Mouse (Mus musculus) heart, adult 2 months (tissue): ENCODE data around the gene Aunip.

Experiments used
- CTCF ChIP-seq: fragments of 200-600 bp; IDR thresholded peaks from 2 replicates; pipeline ENCODE4 v1.8.1; 2022; ENCODE audit warnings: antibody characterized with exemption, mild to moderate bottlenecking, moderate library complexity
- EP300 ChIP-seq: fragments of 200-500 bp; IDR thresholded peaks from 2 replicates; pipeline ENCODE4 v1.6.1; 2011; ENCODE audit warnings: low read depth, low read length, control low read depth; ENCODE audit not compliant: insufficient read depth

DNA sequence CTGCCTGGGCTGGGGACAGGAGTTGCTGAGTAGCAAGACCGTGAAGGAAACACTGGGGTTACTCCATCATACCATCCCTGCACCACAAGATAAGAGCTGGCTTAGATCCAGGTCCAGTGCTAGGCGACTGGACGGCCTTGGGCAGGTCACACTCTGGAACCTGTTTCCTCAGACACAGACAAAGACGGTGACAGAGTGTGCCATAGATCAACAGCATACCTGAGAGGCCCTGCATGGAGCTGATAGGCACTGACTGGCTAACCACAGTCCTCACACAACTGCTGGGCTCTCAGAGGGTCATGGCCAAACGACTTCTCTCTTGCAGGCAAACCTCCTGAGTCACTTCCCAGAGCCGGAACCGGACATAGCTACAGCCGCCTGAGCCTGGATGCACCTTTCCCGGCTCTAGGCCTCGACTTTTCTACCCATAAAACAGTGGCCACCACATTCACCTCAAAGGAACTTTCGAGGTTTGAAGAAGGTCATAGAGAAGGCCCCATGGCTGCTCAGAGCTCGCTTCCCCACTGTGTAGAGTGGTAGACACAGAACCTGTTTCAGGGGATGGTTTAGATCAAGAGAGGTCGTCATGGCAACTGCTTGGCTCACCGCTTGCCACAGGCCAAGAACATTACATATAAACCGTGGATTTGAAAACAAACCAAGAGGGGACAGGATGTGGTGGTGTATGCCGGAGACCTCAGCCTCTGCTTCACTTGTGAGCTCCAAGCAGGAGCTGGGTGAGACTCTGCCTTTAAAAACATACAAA lies 15.8 kb upstream of the Aunip start:
- TF ChIP-seq CTCF (no peak), EP300 (no peak)
